Mouse (Mus musculus): ENCODE results near the gene Vegfd.

DNA sequence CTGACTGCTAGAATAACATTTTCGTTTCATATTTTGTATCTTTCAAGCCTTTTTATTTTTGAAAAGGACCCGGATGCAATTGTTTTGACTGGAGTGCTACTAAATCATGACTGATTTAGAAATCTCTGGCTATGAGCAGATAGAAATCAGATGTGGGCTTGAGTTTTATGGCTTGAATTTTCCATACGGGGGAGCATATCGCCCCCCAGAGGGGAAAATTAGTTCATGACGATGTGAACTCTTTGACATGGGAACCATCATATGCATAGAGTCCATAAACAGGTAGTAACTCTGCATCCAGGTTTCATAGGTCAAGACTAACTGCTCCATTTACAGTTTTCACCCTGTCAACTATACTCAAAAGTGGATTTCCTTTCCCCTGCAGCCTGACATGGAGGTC is 1.4 kb downstream of the Vegfd start:
- TF ChIP-seq CTCF (IDR thresholded peaks at IDR 0.05; ENCODE audit: borderline replicate concordance, insufficient read depth, low read depth, low read length) (no peak), POLR2A (IDR thresholded peaks at IDR 0.05; ENCODE audit: borderline replicate concordance, insufficient read depth, low read length) (no peak)
